Mouse (Mus musculus) neutrophil, adult 59 days (primary cell): Measurements from ENCODE around the gene Smarcad1. TPM values are rescaled to one million over a fixed set of nuclear protein-coding genes. Genes with fewer than 3 reads are reported as not detected.

Source experiments
- total RNA-seq, 2 experiments: library from RNA; stranded (reverse); gene quantifications; 1 replicate in 1 of 2; 2 replicates in 1 of 2; pipeline ENCODE4 v1.2.4; 2023

Smarcad1 gene
- 10 to 100 TPM; 19.8 to 30.0 TPM for total RNA-seq

DNA sequence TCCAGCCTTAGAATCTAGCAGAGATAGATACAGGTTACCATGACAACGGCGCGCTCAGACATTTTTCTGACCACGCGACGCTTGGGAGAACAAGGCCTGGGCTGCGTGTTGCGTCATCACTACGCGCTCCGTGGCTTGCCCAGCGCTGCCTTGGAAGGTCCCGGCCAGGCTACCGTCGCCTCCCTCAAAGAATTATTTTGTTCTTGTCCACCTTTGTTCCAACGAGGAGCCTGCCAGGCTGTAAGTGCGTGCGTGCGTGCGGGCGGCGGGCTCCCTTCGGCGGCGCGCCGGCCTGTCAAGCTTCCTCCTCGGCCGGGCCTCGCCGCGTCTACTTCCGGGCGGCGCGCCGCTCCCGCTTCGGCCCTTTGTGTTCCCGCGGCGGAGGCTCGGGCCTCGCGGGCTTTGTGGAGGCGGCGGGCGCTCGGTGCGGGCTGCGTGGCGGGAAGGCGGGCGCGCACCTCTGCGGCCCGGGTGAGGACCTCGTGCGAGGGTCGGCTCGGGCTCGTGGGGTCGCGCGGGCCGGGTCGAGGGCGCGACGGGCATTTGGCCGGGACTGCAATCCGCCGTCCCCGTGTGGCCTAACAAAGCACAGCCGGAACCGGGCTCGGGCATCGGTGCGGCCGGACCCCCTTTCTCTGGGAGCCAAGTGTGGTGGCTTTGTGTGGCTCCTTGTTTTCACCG is at the start of gene Smarcad1:
Gene Smarcad1, plus strand, starts transcription at position 93 of the 681 bp plus-strand sequence.

DNA sequence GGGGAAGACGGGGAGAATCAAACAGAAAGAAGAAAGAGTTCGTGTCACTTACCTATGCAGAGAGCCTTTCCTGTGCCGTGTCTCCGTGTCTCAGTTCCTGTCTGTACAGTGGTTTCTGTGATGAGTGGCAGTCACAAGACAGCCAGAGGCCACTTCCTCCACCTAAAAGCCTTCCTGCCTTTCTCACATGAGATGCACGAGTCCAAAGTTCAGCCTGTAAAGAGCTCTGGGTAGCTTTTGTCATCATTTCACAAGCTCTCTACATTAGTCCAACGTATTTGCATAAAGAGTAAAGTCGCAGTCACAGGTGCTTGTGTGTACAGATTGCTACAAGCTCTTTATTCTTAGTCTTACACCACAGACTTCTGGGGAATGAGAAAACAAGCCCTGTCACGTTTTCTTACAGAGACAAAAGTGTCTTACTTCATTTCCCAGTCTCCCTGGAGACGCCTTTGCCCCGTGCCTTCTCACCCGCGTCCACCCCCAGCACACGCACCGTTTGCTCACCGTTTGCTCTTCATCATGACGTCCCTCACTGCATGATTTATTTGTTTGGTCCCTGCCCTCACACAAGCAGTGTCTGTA is 102.3 kb downstream of the Smarcad1 start, which contains the start of gene Hpgds:
Gene Hpgds, minus strand, starts transcription at position 288 of the 585 bp plus-strand sequence.

Other genes starting within 250 kb of the Smarcad1 start
- gene Hpgds, start 102.3 kb downstream of the Smarcad1 start, total RNA-seq: 1 to 10 TPM; 3.9 to 4.9 TPM